Mouse (Mus musculus) cerebellum, adult 9-11 months (tissue): ENCODE measurements around the gene Ranbp9.
"Not testable (repeated sequence)": the region's sequence is repeated elsewhere in the genome, so short reads cannot be mapped to it uniquely, and the experiment has no call there.

ENCODE experiments used
- DNase-seq: peaks from one replicate; pipeline ENCODE4 v3.0.0; 2022

Ranbp9 gene

GRCm38 (mm10) chr13:43495645-43496044 is 14.6 kb upstream of the Ranbp9 start:
- no peak for DNase-seq

- DNase-seq = no peak
Observed at GRCm38 (mm10) chr13:43493725-43494124, 12.6 kb upstream of the Ranbp9 start.

GRCm38 (mm10) chr13:43493058-43493481 is 12.0 kb upstream of the Ranbp9 start:
- no peak for DNase-seq

GRCm38 (mm10) chr13:43486501-43487213 is 5.6 kb upstream of the Ranbp9 start:
- DNase-seq = peak; percentile 65

- DNase-seq = no peak
Observed at GRCm38 (mm10) chr13:43485278-43485976, 4.3 kb upstream of the Ranbp9 start.

- no peak for DNase-seq
Observed at GRCm38 (mm10) chr13:43482782-43483181, 1.7 kb upstream of the Ranbp9 start.

GRCm38 (mm10) chr13:43481859-43482245 is 770 bp upstream of the Ranbp9 start:
- DNase-seq = no peak

- DNase-seq = no peak
Observed at GRCm38 (mm10) chr13:43480595-43480956, 506 bp downstream of the Ranbp9 start.

- DNase-seq = peak; percentile 67
Observed at GRCm38 (mm10) chr13:43479767-43480571, 1.1 kb downstream of the Ranbp9 start.

GRCm38 (mm10) chr13:43479024-43479705 is 1.9 kb downstream of the Ranbp9 start:
- DNase-seq = no peak

- DNase-seq = peak; percentile 34
Observed at GRCm38 (mm10) chr13:43478586-43478985, 2.5 kb downstream of the Ranbp9 start.

GRCm38 (mm10) chr13:43477098-43477697 is 3.9 kb downstream of the Ranbp9 start:
- DNase-seq = no peak

- no peak for DNase-seq
Observed at GRCm38 (mm10) chr13:43476226-43476625, 4.9 kb downstream of the Ranbp9 start.

GRCm38 (mm10) chr13:43474722-43475121 is 6.4 kb downstream of the Ranbp9 start:
- DNase-seq = no peak

GRCm38 (mm10) chr13:43471861-43472260 is 9.2 kb downstream of the Ranbp9 start:
- not testable (repeated sequence) for DNase-seq

- DNase-seq = no peak
Observed at GRCm38 (mm10) chr13:43469607-43470006, 11.5 kb downstream of the Ranbp9 start.

- DNase-seq = no peak
Observed at GRCm38 (mm10) chr13:43464605-43465004, 16.5 kb downstream of the Ranbp9 start.

- DNase-seq = no peak
Observed at GRCm38 (mm10) chr13:43457161-43457560, 23.9 kb downstream of the Ranbp9 start.

- no peak for DNase-seq
Observed at GRCm38 (mm10) chr13:43454431-43454830, 26.7 kb downstream of the Ranbp9 start.

GRCm38 (mm10) chr13:43452843-43453605 is 28.1 kb downstream of the Ranbp9 start:
- no peak for DNase-seq

GRCm38 (mm10) chr13:43452177-43452576 is 28.9 kb downstream of the Ranbp9 start:
- DNase-seq = no peak

GRCm38 (mm10) chr13:43450686-43451085 is 30.4 kb downstream of the Ranbp9 start:
- DNase-seq = no peak
